Mouse (Mus musculus) yolk sac, embryonic 10.5 days (tissue): ENCODE results near the gene F12.

ENCODE experiments used
- DNase-seq: peaks from one replicate; pipeline ENCODE4 v3.0.0-alpha.2; 2017; ENCODE audit warnings: low spot score

Gene F12

DNA sequence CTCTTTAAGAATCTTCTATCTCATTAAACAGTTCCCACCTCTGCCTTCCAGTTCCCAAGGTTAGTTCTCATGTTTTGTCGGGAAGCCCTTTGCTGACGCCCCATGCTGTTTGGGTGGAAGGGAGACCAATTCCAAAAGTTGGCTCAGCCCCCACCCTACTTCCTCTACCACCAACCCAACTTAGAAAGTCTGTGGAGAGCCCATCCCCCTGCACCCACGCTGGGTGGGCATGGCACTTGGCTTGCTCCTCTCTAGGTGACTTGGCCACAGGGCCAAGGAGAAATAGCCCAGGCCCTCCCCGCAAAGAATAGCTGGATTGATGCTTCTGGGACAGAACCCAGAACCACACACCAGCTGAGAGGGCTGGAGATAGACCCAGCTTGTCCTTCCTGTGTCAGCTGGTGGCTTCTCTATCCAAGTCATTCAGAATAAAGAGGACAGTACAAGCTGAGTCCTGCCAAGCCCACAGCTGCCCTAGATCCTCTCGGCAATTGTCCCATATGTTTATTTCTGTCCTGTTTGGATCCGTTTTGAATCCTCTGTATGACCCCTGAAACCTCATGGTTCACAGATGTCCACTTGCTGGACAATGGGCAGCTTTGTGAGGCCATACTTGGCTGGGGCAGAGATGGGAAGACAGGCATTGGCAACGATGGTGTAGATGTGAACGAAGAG, 55.4 kb downstream of the F12 start:
- no peak for DNase-seq

DNA sequence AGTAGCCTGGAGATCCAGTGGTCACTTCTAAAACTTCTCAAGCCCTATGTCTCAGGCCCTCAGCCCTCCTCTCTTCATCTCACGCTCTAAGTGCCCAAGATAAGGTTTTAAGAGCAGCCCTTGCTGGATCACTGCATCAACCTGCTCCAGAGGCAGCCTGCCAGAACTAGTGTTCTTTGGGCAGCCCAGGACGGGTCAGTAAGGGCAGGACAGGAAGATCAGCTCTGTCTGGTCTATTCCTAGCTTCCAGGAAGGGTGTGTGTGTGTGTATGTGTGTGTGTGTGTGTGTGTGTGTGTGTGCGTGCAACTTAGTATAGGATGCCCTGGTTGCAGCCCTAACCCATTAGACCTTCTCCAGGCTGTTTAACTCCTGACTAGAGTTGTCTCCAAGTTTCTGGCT, 56.4 kb downstream of the F12 start:
- no peak for DNase-seq

DNA sequence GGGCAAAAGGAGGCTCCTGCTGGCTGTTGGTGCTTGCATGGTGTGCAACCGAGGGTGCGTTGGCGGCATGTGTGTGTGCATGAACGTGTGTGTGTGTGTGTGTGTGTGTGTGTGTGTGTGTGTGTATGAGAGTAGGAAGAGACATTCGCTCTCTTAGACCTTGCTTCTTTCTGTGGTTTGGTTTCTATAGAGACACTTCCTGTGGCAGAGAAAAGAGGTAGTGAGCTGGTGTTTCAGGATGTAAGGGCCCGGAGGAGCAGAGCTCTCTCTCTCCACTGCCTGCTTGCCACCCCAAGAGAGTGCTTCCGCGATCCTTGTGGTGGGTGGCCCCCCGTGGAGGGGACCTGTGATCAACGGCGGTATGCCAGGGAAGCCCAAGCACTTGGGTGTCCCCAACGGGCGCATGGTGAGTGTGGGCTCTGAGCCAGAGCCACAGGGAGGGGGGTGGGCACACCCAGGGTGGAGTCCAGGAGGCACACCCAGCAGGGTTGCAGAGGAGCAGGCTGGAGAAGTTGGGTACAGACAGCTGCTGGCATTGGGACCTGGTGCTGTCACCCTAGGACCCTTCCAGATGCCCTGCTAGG, 57.0 kb downstream of the F12 start, which contains the start of gene Rgs14:
Rgs14 (plus strand) TSS at position 202 of the 584 bp plus-strand sequence.
- no peak for DNase-seq

DNA sequence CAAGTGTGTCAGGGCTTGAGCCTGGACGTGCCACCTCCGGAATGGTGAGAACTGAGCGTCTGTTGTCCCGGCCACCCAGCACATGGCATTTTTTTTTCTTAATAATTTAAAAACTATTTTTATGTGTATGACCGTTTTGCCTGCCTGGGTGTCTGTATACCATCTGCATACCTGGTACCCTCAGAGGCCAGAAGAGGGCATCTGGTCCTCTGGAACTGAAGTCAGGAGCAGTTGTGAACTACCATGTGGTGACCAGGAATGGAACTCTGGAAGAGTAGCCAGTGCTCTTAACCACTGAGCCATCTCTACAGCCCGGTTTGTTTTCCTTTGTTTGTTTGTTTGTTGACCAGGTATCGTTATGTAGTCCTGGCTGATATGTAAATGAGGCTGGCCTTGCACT, 58.2 kb downstream of the F12 start:
- no peak for DNase-seq
